Mouse (Mus musculus) adrenal gland, postnatal 36 days (tissue): ENCODE measurements around the gene Gm21921. TPM values are rescaled to one million over a fixed set of nuclear protein-coding genes. Genes with fewer than 3 reads are reported as not detected.
"Not testable (repeated sequence)": the region's sequence is repeated elsewhere in the genome, so short reads cannot be mapped to it uniquely, and the experiment has no call there.

Source experiments
- DNase-seq, 2 experiments: peaks; one replicate each; pipeline ENCODE4 v3.0.0; 2021; ENCODE audit warnings: mixed read lengths in 1 of 2
- long read RNA-seq, 2 experiments: library from polyadenylated mRNA; stranded (forward); transcript quantifications; one replicate each; pipeline ENCODE4 v2.0.0; 2021; ENCODE audit warnings: borderline sequencing depth in 2 of 2
- total RNA-seq, 2 experiments: library from RNA; stranded (reverse); gene quantifications; 2 replicates each; pipeline ENCODE4 v1.2.3; 2021

Gm21921 gene
- not detected for total RNA-seq
- long read RNA-seq, experiment 1, result 0 reads
- long read RNA-seq, experiment 2, result 0 reads

- DNase-seq, result not testable (repeated sequence)
Observed at GRCm38 (mm10) chrY:24796143-24796542, at the start of gene Gm21921. Gene Gm21921 (minus strand): TSS chrY:24796243.
